Mouse (Mus musculus) small intestine, adult 2 months (tissue): ENCODE results near the gene Tmem254b. TPM values are rescaled to one million over a fixed set of nuclear protein-coding genes. Genes with fewer than 3 reads are reported as not detected.
"Not testable (repeated sequence)": the region's sequence is repeated elsewhere in the genome, so short reads cannot be mapped to it uniquely, and the experiment has no call there.

Source experiments
- H3K27ac ChIP-seq: fragments of 200-500 bp; 2 replicates; pipeline ENCODE4 v1.5.1; 2012; ENCODE audit warnings: low read depth, low read length, control low read depth, inconsistent platforms; ENCODE audit not compliant: insufficient read depth
- H3K27me3 ChIP-seq: fragments of 200-500 bp; 2 replicates; pipeline ENCODE4 v1.6.1; 2012; ENCODE audit warnings: mild to moderate bottlenecking, moderate library complexity, low read length, inconsistent platforms; ENCODE audit not compliant: control insufficient read depth, insufficient read depth
- H3K36me3 ChIP-seq: fragments of 200-500 bp; 2 replicates; pipeline ENCODE4 v1.6.1; 2012; ENCODE audit warnings: mild to moderate bottlenecking, low read length, control low read depth, inconsistent platforms; ENCODE audit not compliant: control insufficient read depth, insufficient read depth
- H3K4me1 ChIP-seq: fragments of 200-500 bp; 2 replicates; pipeline ENCODE4 v1.6.1; 2012; ENCODE audit warnings: low read length, inconsistent platforms, mixed read lengths; ENCODE audit not compliant: control insufficient read depth, insufficient read depth, insufficient read length
- H3K4me3 ChIP-seq: fragments of 200-500 bp; 2 replicates; pipeline ENCODE4 v1.5.1; 2012; ENCODE audit warnings: low read depth, mild to moderate bottlenecking, control low read depth, inconsistent platforms, low read length, moderate library complexity
- WGBS: fragments of 180-500 bp; shearing (Covaris S2); methylation state at CpG from one replicate; pipeline ENCODE4 v1.1.7; 2018; 5-methylcytosine and 5-hydroxymethylcytosine counted together
- polyA plus RNA-seq: library from polyadenylated mRNA; depleted of rRNA; stranded (reverse); fragments of >200 nt; gene quantifications from 2 replicates; pipeline ENCODE4 v1.2.3, GENCODE M21; 2012; rRNA removed

Tmem254b gene
- 12.7 and 17.2 TPM in 2 replicates for polyA plus RNA-seq

- no CpG with 5 or more reads among the region's 10 CpGs for WGBS
- H3K27ac ChIP-seq, H3K27me3 ChIP-seq, H3K4me1 ChIP-seq, H3K36me3 ChIP-seq, H3K4me3 ChIP-seq: not testable (repeated sequence)
These were observed at the start of gene Tmem254b for GRCm38 (mm10) chr14:26206926-26207247. Gene Tmem254b, minus strand, starts transcription at chr14:26207041.

- H3K4me1 ChIP-seq, H3K36me3 ChIP-seq: not testable (repeated sequence)
- no CpG with 5 or more reads among the region's 2 CpGs for WGBS
These were observed 30.3 kb upstream of the Tmem254b start for GRCm38 (mm10) chr14:26237183-26237582.

GRCm38 (mm10) chr14:26216233-26217000, 9.6 kb upstream of the Tmem254b start:
- H3K4me3 ChIP-seq, H3K4me1 ChIP-seq, H3K27me3 ChIP-seq, H3K27ac ChIP-seq, H3K36me3 ChIP-seq: not testable (repeated sequence)
- no CpG with 5 or more reads among the region's 5 CpGs for WGBS

More at GRCm38 (mm10) chr14:26237183-26237582, 30.3 kb upstream of the Tmem254b start:
- not testable (repeated sequence) for H3K27ac ChIP-seq, H3K4me3 ChIP-seq, H3K27me3 ChIP-seq

GRCm38 (mm10) chr14:26206197-26206925, 480 bp downstream of the Tmem254b start:
- H3K27ac ChIP-seq, H3K4me3 ChIP-seq, H3K36me3 ChIP-seq, H3K4me1 ChIP-seq, H3K27me3 ChIP-seq: not testable (repeated sequence)
- no CpG with 5 or more reads among the region's 44 CpGs for WGBS

- not testable (repeated sequence) for H3K27me3 ChIP-seq, H3K36me3 ChIP-seq, H3K4me3 ChIP-seq, H3K4me1 ChIP-seq, H3K27ac ChIP-seq
- WGBS: no CpG with 5 or more reads among the region's 3 CpGs
These were observed 9.0 kb downstream of the Tmem254b start for GRCm38 (mm10) chr14:26197851-26198250.

GRCm38 (mm10) chr14:26188361-26188760, 18.5 kb downstream of the Tmem254b start:
- not testable (repeated sequence) for H3K27me3 ChIP-seq, H3K27ac ChIP-seq, H3K4me3 ChIP-seq, H3K36me3 ChIP-seq, H3K4me1 ChIP-seq
- WGBS: no CpG with 5 or more reads among the region's 8 CpGs

- no CpG with 5 or more reads among the region's 9 CpGs for WGBS
- H3K27ac ChIP-seq, H3K4me3 ChIP-seq, H3K36me3 ChIP-seq, H3K27me3 ChIP-seq, H3K4me1 ChIP-seq: not testable (repeated sequence)
These were observed 20.2 kb downstream of the Tmem254b start for GRCm38 (mm10) chr14:26186638-26187037.

- not testable (repeated sequence) for H3K4me1 ChIP-seq, H3K27me3 ChIP-seq, H3K36me3 ChIP-seq, H3K4me3 ChIP-seq, H3K27ac ChIP-seq
- no CpG with 5 or more reads among the region's 10 CpGs for WGBS
These were observed 24.5 kb downstream of the Tmem254b start, which contains the start of gene Plac9b for GRCm38 (mm10) chr14:26182380-26182779. Gene Plac9b, minus strand, starts transcription at chr14:26182480.

GRCm38 (mm10) chr14:26181660-26182059, 25.2 kb downstream of the Tmem254b start:
- H3K27ac ChIP-seq, H3K36me3 ChIP-seq, H3K27me3 ChIP-seq, H3K4me1 ChIP-seq, H3K4me3 ChIP-seq: not testable (repeated sequence)
- no CpG with 5 or more reads among the region's 10 CpGs for WGBS

GRCm38 (mm10) chr14:26175028-26175427, 31.8 kb downstream of the Tmem254b start:
- not testable (repeated sequence) for H3K27me3 ChIP-seq, H3K36me3 ChIP-seq, H3K27ac ChIP-seq, H3K4me3 ChIP-seq, H3K4me1 ChIP-seq
- WGBS: no CpG with 5 or more reads among the region's 6 CpGs

GRCm38 (mm10) chr14:26173955-26174354, 32.9 kb downstream of the Tmem254b start:
- H3K27ac ChIP-seq, H3K4me1 ChIP-seq, H3K4me3 ChIP-seq, H3K27me3 ChIP-seq, H3K36me3 ChIP-seq: not testable (repeated sequence)
- no CpG with 5 or more reads among the region's 3 CpGs for WGBS
